Comparison of ENCODE assay signal across 9 mouse cellular contexts in the genomic region with DNA sequence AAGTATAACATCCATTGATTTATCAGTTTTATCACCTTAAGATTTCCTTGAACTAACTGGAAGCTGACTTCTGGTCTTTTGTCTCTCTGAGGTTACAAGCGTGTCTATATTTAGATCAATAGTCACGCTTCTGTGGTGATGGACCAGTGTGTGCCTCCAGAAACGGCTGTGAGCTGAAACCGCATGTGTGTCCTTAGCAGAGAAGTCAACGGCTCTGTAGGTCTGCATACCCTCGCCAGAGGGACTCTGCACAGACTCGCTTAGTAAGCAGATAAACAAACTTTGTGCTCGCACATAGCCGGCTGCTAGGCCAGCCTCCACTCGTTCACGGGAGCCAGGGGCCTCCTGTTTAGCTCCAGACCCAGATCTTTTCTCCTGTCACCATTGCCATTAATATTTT. TPM values are rescaled to one million over a fixed set of nuclear protein-coding genes. Genes with fewer than 3 reads are reported as not detected.
DNase-seq lines count a peak whose midpoint lies in the region; ATAC-seq and TF ChIP-seq lines count a peak whose summit lies in the region.
"Had no signal": no experiment of that assay in that cellular context is flagged by ENCODE, and none has a peak within 500 bp of the region (broad histone marks: within the 10 kb centered on the region; RNA-seq: fewer than 3 reads in every experiment).

No protein-coding gene starts in this region.

- no peak overlapping the region for H3K4me2 ChIP-seq in hindbrain, embryonic 12.5 days (replicated peaks)
- H3K4me2 ChIP-seq: midbrain, embryonic 12.5 days had no signal

- intact Hi-C loops in gastrocnemius, adult 2 months (cut with DNase I): no loop called here

- peak; percentile 32 for DNase-seq in gastrocnemius, adult 2 months
- no peak for DNase-seq in gastrocnemius, adult 8-10 months (ENCODE audit: low spot score in 2 of 2)
- peak; percentile 24 for DNase-seq in thymus, postnatal 14 days
- no peak for DNase-seq in thymus, postnatal 10 days (ENCODE audit: low spot score in 2 of 2)
- peak; percentile 40 for DNase-seq in heart, postnatal 4 days
- peak; percentile 22 for DNase-seq in thymus, postnatal 25 days
- DNase-seq in cerebellum, adult 9-10 months: no peak

- ATAC-seq in hindbrain, embryonic 12.5 days (ENCODE audit: low FRiP score): no peak

- H3K27ac ChIP-seq in gastrocnemius, adult 2 months: peak overlapping the region; percentile 64
- H3K27ac ChIP-seq in hindbrain, embryonic 12.5 days: no peak overlapping the region
- H3K27ac ChIP-seq: midbrain, embryonic 12.5 days had no signal

- H3K4me3 ChIP-seq in gastrocnemius, adult 2 months: no peak overlapping the region
- no peak overlapping the region for H3K4me3 ChIP-seq in hindbrain, embryonic 12.5 days
- H3K4me3 ChIP-seq: midbrain, embryonic 12.5 days had no signal

- TF ChIP-seq CTCF in gastrocnemius, adult 2 months (IDR thresholded peaks at IDR 0.05): no peak

- no peaks in the 10 kb centered on the region for H3K9me3 ChIP-seq in hindbrain, embryonic 12.5 days (replicated peaks)
- H3K9me3 ChIP-seq: midbrain, embryonic 12.5 days had no signal

- H3K27me3 ChIP-seq in hindbrain, embryonic 12.5 days: no peaks in the 10 kb centered on the region
- H3K27me3 ChIP-seq: midbrain, embryonic 12.5 days had no signal

- no peaks in the 10 kb centered on the region for H3K36me3 ChIP-seq in hindbrain, embryonic 12.5 days
- H3K36me3 ChIP-seq: midbrain, embryonic 12.5 days had no signal

- peaks cover 4% of the 10 kb centered on the region for H3K4me1 ChIP-seq in hindbrain, embryonic 12.5 days

- WGBS in hindbrain, embryonic 12.5 days: 76% methylated on average over 11 of the region's 11 CpGs

- no peak overlapping the region for H3K9ac ChIP-seq in hindbrain, embryonic 12.5 days
- H3K9ac ChIP-seq: midbrain, embryonic 12.5 days had no signal

RNA-seq across cellular contexts. Expression of a gene that starts 15.0 kb away (rescaled TPM):
- total RNA-seq in gastrocnemius, adult 2 months (2021): 100 to 1,000 TPM in 1 of 2 experiments, 10 to 100 TPM in 1; 99.7 to 104 TPM
- 100 to 1,000 TPM in 1 of 4 experiments, 10 to 100 TPM in 3; 91.5 to 100 (median 92.8) TPM for total RNA-seq in gastrocnemius, adult 8-10 months (2022)
- total RNA-seq in heart, postnatal 4 days (2021): 100 to 1,000 TPM; 137 to 138 TPM
- polyA plus RNA-seq in hindbrain, embryonic 12.5 days (2016; fragmentation: Nextera tagmentation; extraction: Ambion mirVana): 46.5 and 47.0 TPM in 2 replicates

Comparison
In these comparisons a context has a peak if more than half of its experiments do, and no peak if none do; other contexts are left out.
1. DNase-seq: peak in gastrocnemius, adult 2 months (single experiment), thymus, postnatal 14 days (single experiment), heart, postnatal 4 days (single experiment) and thymus, postnatal 25 days (single experiment); none in gastrocnemius, adult 8-10 months (0 of 2), thymus, postnatal 10 days (0 of 2) and cerebellum, adult 9-10 months (single experiment).